Mouse (Mus musculus) heart, adult 2 months (tissue): ENCODE measurements at regions not wholly inside any gene's neighbourhood (a gene's known extent, or its start where the extent isn't known, plus 50 kb on each side); places are given as distances from the start of the nearest gene placed in this dataset.

Experiments used
- CTCF ChIP-seq: fragments of 200-600 bp; IDR thresholded peaks from 2 replicates; pipeline ENCODE4 v1.8.1; 2022; ENCODE audit warnings: antibody characterized with exemption, mild to moderate bottlenecking, moderate library complexity
- POLR2A ChIP-seq: fragments of 200-500 bp; IDR thresholded peaks from 2 replicates; pipeline ENCODE4 v1.6.1; 2011; ENCODE audit warnings: mild to moderate bottlenecking, low read depth, low read length, control low read depth; ENCODE audit not compliant: insufficient read depth

- TF ChIP-seq POLR2A, result no peak
- no peak for TF ChIP-seq CTCF
Measured at GRCm38 (mm10) chr4:56552126-56552525, 187.7 kb upstream of the Gm26657 start.
